Mouse (Mus musculus): ENCODE results near the gene Slc25a54. TPM values are rescaled to one million over a fixed set of nuclear protein-coding genes. Genes with fewer than 3 reads are reported as not detected.
A peak's percentile ranks its signal among the peaks of the same experiment; 100 is the strongest.

The Slc25a54 gene
- polyA plus RNA-seq, 1 experiment: not detected

DNA sequence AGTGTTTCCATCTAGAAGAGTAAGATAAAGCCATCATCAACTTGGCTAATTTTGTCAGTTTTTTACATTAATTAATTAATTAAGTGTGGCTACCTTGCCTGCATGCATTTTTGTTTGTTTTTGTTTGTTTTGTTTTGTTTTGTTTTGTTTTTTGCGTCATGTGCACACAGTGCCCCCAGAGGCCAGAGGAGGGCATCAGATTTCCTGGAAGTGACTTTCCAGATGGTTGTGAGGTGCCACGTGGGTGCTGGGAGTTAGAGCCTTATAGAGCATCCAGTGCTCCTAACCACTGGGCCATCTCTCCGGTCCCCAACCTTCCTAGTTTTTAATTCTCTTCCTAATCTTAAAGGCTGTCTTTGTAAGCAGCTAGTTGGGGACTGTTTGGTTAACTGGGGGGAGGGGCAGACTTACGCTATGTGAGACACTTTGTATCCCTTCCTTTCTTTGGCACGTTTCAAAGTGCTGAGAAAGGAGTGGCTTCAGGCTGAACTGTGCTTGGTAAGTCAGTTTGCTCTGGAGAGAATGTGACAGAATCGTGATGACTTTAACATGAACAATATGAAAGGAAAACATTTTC is 32.5 kb upstream of the Slc25a54 start:
- 47% methylated on average over 6 of the region's 6 CpGs for WGBS
- Histone ChIP-seq H3K27me3 (ENCODE audit: control insufficient read depth, insufficient read depth, low read length) (no peaks in the 10 kb centered on the region), H3K4me1 (ENCODE audit: control insufficient read depth, insufficient read depth, low read length) (no peaks in the 10 kb centered on the region), H3K4me3 (replicated peaks; ENCODE audit: insufficient read depth, low read depth, low read length) (no peak overlapping the region), H3K27ac (ENCODE audit: insufficient read depth, low read length) (no peak overlapping the region)
- DNase-seq: no peak
- no peak for TF ChIP-seq POLR2A (IDR thresholded peaks at IDR 0.05; ENCODE audit: borderline replicate concordance, insufficient read depth, low read length)
- TF ChIP-seq CTCF (IDR thresholded peaks at IDR 0.05; ENCODE audit: borderline replicate concordance, insufficient read depth, low read depth, low read length): no peak

DNA sequence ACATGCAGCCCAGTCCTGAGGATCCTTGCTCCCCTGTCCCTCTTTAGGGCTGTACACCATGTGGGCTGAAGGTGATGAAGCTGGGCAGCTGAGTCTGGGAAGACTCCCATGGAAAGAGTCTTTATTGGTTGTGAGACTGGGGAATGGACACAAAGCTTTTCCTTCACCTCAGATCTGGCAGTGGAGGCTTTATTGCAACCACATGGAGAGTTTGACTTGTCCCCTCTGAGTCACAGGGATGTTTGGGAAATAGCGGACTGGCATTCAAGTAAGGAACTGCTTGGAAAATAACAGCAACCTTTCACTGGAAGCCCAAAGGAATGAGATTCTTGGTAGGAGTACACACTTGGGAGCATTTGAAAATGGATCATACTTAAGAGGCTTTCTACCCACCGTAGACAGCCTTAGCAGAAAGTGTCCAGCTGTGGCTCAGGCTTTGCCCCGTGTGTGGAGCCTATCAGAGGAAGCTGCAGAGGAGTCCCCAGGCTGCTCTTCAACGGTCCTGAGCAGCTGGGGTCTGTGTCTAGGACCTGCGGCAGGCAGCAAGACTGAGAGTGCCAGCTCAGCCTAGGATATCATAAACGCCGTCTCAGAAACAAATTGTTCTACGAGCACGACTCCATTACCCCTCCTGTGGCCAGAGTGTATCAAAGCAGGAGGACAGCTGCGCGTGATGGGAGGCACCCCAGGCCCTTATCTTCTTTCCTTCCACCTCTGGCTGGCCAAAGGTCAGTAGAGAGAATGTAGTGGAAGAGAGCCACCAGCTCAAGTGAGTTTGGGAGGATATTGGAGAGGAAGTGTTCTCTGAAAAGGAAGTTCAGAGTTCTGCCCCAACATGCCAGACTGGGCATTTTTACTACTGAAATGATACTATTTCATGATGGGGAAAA is 29.0 kb upstream of the Slc25a54 start:
- TF ChIP-seq POLR2A (IDR thresholded peaks at IDR 0.05; ENCODE audit: borderline replicate concordance, insufficient read depth, low read length) (no peak), CTCF (IDR thresholded peaks at IDR 0.05; ENCODE audit: borderline replicate concordance, insufficient read depth, low read depth, low read length) (no peak)
- WGBS: 54% methylated on average over 11 of the region's 11 CpGs

DNA sequence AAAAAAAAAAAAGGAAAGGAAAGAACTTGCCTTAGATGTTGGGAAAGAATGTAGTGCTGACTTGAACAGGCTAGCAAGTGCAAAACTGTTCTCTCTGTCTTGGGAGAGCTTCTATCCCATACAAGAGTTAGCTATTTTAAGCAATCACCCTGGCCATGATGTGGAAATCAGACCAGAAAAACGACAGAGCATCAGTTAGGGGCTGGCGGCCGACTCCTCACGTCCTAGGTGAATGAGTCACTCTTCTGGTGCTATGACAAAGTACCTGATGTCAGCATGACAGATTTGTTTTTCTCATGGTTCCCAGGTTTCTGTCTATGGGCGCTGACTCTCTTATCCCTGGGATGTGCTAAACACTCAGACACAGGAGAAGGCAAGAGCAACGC is 28.3 kb upstream of the Slc25a54 start:
- no peak for DNase-seq
- no peak overlapping the region for H3K27ac ChIP-seq (ENCODE audit: insufficient read depth, low read length)
- no peaks in the 10 kb centered on the region for H3K27me3 ChIP-seq (ENCODE audit: control insufficient read depth, insufficient read depth, low read length)
- TF ChIP-seq POLR2A (IDR thresholded peaks at IDR 0.05; ENCODE audit: borderline replicate concordance, insufficient read depth, low read length): no peak
- TF ChIP-seq CTCF (IDR thresholded peaks at IDR 0.05; ENCODE audit: borderline replicate concordance, insufficient read depth, low read depth, low read length): no peak
- H3K4me3 ChIP-seq (replicated peaks; ENCODE audit: insufficient read depth, low read depth, low read length): no peak overlapping the region
- 87% methylated on average over 6 of the region's 6 CpGs for WGBS
- H3K4me1 ChIP-seq (ENCODE audit: control insufficient read depth, insufficient read depth, low read length): no peaks in the 10 kb centered on the region

More for the DNA sequence above, 29.0 kb upstream of the Slc25a54 start:
- no peak for DNase-seq
- no peak overlapping the region for H3K27ac ChIP-seq (ENCODE audit: insufficient read depth, low read length)
- H3K27me3 ChIP-seq (ENCODE audit: control insufficient read depth, insufficient read depth, low read length): no peaks in the 10 kb centered on the region
- no peak overlapping the region for H3K4me3 ChIP-seq (replicated peaks; ENCODE audit: insufficient read depth, low read depth, low read length)
- H3K4me1 ChIP-seq (ENCODE audit: control insufficient read depth, insufficient read depth, low read length): no peaks in the 10 kb centered on the region

DNA sequence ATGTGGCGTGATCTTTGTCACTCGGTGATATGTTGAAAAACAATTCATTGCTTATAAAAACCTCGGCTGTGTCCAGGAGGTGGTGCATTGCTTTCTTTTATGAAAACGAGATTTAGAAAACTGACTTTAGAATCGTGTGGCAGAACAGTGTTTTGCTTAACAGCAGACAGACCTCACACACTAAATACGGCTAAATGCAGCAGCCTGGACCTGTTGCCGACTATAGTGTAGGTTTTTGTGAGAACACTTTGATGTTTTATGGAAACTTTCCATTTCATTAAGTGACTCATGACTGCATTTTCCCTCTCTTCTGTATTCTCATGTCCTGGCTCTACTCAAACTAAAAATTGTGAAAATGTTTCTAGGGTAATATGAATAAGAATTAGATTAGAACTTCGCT is 20.4 kb upstream of the Slc25a54 start:
- no peak for DNase-seq
- TF ChIP-seq POLR2A (IDR thresholded peaks at IDR 0.05; ENCODE audit: borderline replicate concordance, insufficient read depth, low read length) (no peak), CTCF (IDR thresholded peaks at IDR 0.05; ENCODE audit: borderline replicate concordance, insufficient read depth, low read depth, low read length) (no peak)
- Histone ChIP-seq H3K4me3 (replicated peaks; ENCODE audit: insufficient read depth, low read depth, low read length) (no peak overlapping the region), H3K27ac (ENCODE audit: insufficient read depth, low read length) (no peak overlapping the region), H3K27me3 (ENCODE audit: control insufficient read depth, insufficient read depth, low read length) (no peaks in the 10 kb centered on the region), H3K4me1 (ENCODE audit: control insufficient read depth, insufficient read depth, low read length) (no peaks in the 10 kb centered on the region)
- 54% methylated on average over 8 of the region's 8 CpGs for WGBS

DNA sequence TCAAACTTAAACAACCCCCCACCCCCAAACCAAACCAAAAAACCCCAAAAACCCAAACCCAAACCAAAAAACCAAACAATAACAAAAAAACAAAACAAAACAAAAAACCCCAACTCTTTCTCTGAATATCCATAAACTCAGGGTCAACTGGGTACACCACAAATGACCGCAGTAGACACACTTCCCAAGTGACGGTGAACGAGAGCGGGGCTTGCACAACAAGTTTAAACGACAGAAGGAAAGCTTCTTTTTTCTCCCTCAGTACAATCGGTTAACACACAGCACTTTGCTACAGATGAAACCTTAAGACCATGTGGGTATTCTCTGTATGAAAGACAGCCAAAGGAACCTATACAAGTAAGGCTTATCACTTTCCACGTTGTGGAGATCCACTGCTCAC is 17.9 kb upstream of the Slc25a54 start:
- Histone ChIP-seq H3K27me3 (ENCODE audit: control insufficient read depth, insufficient read depth, low read length) (no peaks in the 10 kb centered on the region), H3K4me3 (replicated peaks; ENCODE audit: insufficient read depth, low read depth, low read length) (no peak overlapping the region), H3K27ac (ENCODE audit: insufficient read depth, low read length) (no peak overlapping the region), H3K4me1 (ENCODE audit: control insufficient read depth, insufficient read depth, low read length) (no peaks in the 10 kb centered on the region)
- 88% methylated on average over 7 of the region's 7 CpGs for WGBS
- no peak for DNase-seq
- TF ChIP-seq POLR2A (IDR thresholded peaks at IDR 0.05; ENCODE audit: borderline replicate concordance, insufficient read depth, low read length): no peak
- TF ChIP-seq CTCF (IDR thresholded peaks at IDR 0.05; ENCODE audit: borderline replicate concordance, insufficient read depth, low read depth, low read length): no peak

DNA sequence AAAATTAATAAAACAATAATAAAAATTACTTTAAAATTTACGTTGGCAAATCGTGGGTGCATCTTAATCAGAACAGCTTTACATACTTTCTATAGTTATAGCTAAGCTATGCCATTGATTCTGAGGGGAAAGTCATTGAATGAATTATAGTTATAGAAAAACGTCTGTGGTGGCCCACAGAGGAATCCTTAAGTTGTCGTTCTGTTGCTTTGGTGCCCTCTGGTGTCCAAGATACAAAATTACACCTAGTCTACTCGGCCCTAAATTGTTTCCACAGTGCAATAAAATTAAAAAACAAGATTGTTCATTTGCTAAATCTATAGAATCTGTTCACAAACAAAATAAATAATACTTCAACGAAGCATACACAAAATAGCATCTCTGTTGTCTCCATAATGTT is 17.3 kb upstream of the Slc25a54 start:
- Histone ChIP-seq H3K4me3 (replicated peaks; ENCODE audit: insufficient read depth, low read depth, low read length) (no peak overlapping the region), H3K27me3 (ENCODE audit: control insufficient read depth, insufficient read depth, low read length) (no peaks in the 10 kb centered on the region), H3K4me1 (ENCODE audit: control insufficient read depth, insufficient read depth, low read length) (no peaks in the 10 kb centered on the region), H3K27ac (ENCODE audit: insufficient read depth, low read length) (no peak overlapping the region)
- peak in 1 of 2 experiments; percentile 44 for DNase-seq
- WGBS: 2% methylated on average over 6 of the region's 6 CpGs
- TF ChIP-seq POLR2A (IDR thresholded peaks at IDR 0.05; ENCODE audit: borderline replicate concordance, insufficient read depth, low read length) (no peak), CTCF (IDR thresholded peaks at IDR 0.05; ENCODE audit: borderline replicate concordance, insufficient read depth, low read depth, low read length) (peak; percentile 43; the same call in 1 of the 2 replicates)

DNA sequence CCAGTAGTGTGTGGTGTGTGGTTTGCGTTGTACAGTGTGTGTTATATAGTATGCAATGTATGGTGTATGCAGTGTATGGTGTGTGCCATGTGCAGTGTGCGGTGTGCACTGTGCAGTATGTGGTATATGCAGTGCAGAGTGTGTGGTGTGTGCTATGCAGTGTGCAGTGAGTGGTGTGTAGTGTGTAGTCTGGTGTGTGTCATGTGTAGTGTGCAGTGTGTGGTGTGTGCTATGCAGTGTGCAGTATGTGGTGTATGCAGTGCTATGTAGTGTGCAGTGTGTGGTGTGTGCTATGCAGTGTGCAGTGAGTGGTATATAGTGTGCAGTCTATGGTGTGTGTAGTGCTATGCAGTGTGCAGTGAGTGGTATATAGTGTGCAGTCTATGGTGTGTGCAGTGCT is 4.1 kb downstream of the Slc25a54 start:
- H3K27ac ChIP-seq (ENCODE audit: insufficient read depth, low read length): no peak overlapping the region
- WGBS: 96% methylated on average over 2 of the region's 2 CpGs
- TF ChIP-seq POLR2A (IDR thresholded peaks at IDR 0.05; ENCODE audit: borderline replicate concordance, insufficient read depth, low read length): no peak
- TF ChIP-seq CTCF (IDR thresholded peaks at IDR 0.05; ENCODE audit: borderline replicate concordance, insufficient read depth, low read depth, low read length): no peak
- DNase-seq: no peak
- H3K4me1 ChIP-seq (ENCODE audit: control insufficient read depth, insufficient read depth, low read length): no peaks in the 10 kb centered on the region
- no peaks in the 10 kb centered on the region for H3K27me3 ChIP-seq (ENCODE audit: control insufficient read depth, insufficient read depth, low read length)
- H3K4me3 ChIP-seq (replicated peaks; ENCODE audit: insufficient read depth, low read depth, low read length): no peak overlapping the region

DNA sequence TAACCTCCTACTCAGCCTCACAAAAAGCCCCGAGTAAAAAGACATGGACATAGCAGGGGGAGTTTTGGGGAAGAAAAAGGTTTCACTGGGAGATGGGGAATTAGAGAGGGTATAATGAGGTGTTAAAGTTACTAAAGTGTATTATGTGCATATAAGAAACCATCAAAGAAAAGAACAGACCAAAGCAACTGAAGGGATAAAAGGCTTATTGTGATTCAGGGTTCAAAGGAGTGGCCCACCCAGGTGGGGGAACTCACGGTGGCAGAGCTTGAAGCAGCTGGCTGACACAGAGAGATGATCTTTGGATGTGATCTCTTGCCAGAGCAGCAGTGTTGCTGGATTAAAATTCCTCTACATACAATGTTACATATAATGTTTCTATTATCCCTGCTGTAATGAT is 8.2 kb downstream of the Slc25a54 start:
- no peak for DNase-seq
- no peaks in the 10 kb centered on the region for H3K27me3 ChIP-seq (ENCODE audit: control insufficient read depth, insufficient read depth, low read length)
- 14% methylated on average over 2 of the region's 2 CpGs for WGBS
- no peaks in the 10 kb centered on the region for H3K4me1 ChIP-seq (ENCODE audit: control insufficient read depth, insufficient read depth, low read length)
- no peak overlapping the region for H3K4me3 ChIP-seq (replicated peaks; ENCODE audit: insufficient read depth, low read depth, low read length)
- no peak overlapping the region for H3K27ac ChIP-seq (ENCODE audit: insufficient read depth, low read length)
- no peak for TF ChIP-seq POLR2A (IDR thresholded peaks at IDR 0.05; ENCODE audit: borderline replicate concordance, insufficient read depth, low read length)
- no peak for TF ChIP-seq CTCF (IDR thresholded peaks at IDR 0.05; ENCODE audit: borderline replicate concordance, insufficient read depth, low read depth, low read length)

Data from cerebellum, adult 2 months (tissue).